Mouse (Mus musculus): Measurements from ENCODE around the gene Nhlrc4.

GRCm38 (mm10) chr17:25956201-25956600 is 11.4 kb upstream of the Nhlrc4 start:
- TF ChIP-seq GATA1 (IDR thresholded peaks at IDR 0.05; ENCODE audit: low read length): no peak
- TF ChIP-seq TAL1 (IDR thresholded peaks at IDR 0.05; ENCODE audit: low read length): no peak
